Mouse (Mus musculus): ENCODE measurements around the gene Abca5.

GRCm38 (mm10) chr11:110379661-110380309 lies 42.3 kb upstream of the Abca5 start:
- TF ChIP-seq EP300 (IDR thresholded peaks at IDR 0.05; ENCODE audit: low read depth) (no peak), CTCF (IDR thresholded peaks at IDR 0.05; ENCODE audit: low read depth) (no peak)

Measured in liver, embryonic 14.5 days (tissue).